Mouse (Mus musculus): ENCODE measurements around the gene Ccdc34. TPM values are rescaled to one million over a fixed set of nuclear protein-coding genes. Genes with fewer than 3 reads are reported as not detected.

The Ccdc34 gene
- total RNA-seq, 2 experiments from 2014 or later = 3.8 to 4.1 TPM

DNA sequence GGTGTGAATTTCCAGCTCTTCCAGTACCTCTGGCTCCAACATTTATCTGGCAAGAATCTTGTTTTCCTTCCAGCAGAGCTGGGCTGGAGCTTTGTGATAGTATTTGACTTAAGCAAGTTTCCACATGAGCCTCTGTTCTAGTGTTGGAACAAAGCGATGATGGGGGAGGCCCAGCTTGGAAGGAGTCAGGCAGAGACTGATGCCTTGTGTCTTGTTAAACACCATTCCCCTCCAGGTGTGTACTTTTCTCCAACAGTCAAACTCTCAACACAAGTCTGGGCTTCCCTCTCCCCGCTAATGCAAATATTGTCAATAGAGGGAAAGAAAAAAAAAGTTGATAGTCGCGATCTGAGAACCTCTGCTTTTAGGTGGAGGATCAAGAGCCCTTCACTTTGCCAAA, 196.7 kb downstream of the Ccdc34 start:
- peak in 1 of 2 experiments; percentile 11 for DNase-seq

DNA sequence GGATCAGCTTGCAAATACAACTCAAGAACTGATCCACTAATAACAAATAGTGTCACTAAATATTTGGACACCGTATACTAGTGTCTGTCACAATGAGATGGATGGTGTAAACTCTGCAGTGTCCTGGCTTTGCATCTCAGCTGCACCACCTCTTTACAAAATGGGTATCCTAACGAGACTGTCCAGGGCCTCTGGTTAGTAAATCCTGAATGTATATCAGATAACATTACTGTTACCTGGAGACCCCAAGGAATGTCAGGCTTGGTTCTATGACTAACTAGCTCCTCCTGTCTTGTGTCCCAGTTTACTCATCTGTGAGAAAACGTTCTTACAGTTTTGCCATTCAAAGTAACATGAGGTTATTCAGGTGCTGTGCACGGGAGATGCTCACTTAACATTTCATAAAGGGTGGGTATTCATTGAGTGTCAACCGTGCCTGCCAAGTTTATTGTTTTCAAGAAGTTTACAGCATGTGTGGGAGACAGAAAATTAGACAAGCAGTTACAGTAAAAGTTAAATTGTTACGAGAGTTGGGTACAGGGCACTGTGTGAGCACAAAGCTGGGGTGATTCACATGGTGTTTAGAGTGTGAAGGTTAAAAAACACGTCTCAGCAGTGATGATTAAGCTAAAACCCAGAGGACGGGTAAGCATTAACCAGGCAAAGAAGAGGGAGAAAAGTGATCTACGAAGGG, 197.5 kb downstream of the Ccdc34 start:
- no peak for DNase-seq

DNA sequence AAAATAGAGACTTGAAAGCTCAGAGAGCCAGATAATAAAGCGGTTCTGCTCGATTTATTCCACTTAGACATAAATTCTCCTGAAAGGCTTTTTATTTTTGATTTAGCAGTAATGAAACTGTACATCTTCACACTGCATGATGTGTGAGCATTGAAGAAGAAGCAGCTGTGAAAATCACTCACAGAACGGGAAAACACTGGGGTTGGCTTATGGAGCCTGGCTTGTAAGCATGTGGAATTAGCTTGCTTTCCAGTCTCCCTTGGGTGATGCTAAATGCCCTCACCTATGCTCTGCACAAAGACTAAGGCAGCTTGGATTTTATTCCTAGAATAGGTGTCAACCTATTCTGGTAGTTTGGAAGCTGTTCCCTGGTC, 198.1 kb downstream of the Ccdc34 start:
- no peak for DNase-seq

DNA sequence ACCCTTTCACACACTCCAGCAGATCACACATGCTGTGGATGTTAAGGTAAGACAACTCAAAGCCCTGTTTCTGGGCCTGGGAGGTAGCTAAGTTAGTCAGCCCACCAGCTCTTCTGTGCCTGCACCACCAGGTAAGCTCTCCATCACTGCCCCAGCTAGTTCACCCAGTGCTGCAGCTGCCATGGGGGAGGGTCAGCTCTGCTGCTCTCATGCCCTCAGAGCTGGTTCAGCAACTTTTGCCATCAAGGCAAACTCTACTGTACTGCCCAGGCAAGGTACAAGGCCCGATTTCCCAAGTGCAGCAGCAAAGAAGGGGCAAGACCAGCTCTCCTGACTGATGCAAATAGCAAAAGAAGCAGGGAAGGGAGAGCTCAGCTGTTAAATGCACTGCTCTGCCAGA, 202.9 kb downstream of the Ccdc34 start:
- DNase-seq = no peak

DNA sequence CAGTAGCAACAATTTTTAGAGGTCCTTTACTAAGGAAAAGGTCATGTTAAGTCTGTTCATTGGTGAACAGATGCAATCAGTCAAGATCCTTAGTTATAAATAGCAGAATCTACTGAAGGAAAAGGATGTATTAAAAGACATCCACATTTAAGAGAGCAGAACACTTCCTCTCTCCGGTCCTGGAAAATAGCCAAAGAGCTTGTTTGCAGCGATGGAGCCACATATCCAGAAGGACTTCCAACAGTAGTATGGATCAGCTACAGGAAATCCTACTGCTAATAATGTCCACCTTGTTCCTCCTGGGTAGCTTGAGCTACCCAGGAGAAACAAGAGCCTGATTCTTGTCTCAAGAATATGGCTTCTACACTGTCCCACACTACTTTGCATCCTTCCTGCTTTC, 205.2 kb downstream of the Ccdc34 start:
- no peak for DNase-seq

Other genes with a start within 250 kb of the Ccdc34 start
- 10 to 100 TPM; 36.2 to 42.1 TPM for gene Lin7c, start 127.0 kb upstream of the Ccdc34 start, total RNA-seq (2021)
- gene Lgr4, start 100.2 kb upstream of the Ccdc34 start, total RNA-seq (2021) = 10 to 100 TPM; 23.3 to 23.6 TPM

All from heart, adult 18-20 months (tissue).